Mouse (Mus musculus) testis, adult 2 months (tissue): ENCODE data around the gene Angel1. TPM values are rescaled to one million over a fixed set of nuclear protein-coding genes. Genes with fewer than 3 reads are reported as not detected.
A peak's percentile ranks its signal among the peaks of the same experiment; 100 is the strongest.

Experiments
- H3K27ac ChIP-seq: fragments of 200-500 bp; 2 replicates; pipeline ENCODE4 v1.5.1; 2012; ENCODE audit warnings: low read depth, low read length; ENCODE audit not compliant: control insufficient read depth, insufficient read depth
- H3K27me3 ChIP-seq: fragments of 200-500 bp; 2 replicates; pipeline ENCODE4 v1.6.1; 2012; ENCODE audit warnings: mild to moderate bottlenecking, low read length, moderate library complexity; ENCODE audit not compliant: control insufficient read depth, insufficient read depth
- H3K36me3 ChIP-seq: fragments of 200-500 bp; 2 replicates; pipeline ENCODE4 v1.6.1; 2012; ENCODE audit warnings: mild to moderate bottlenecking, low read length; ENCODE audit not compliant: control insufficient read depth, insufficient read depth
- H3K4me1 ChIP-seq: fragments of 200-500 bp; 2 replicates; pipeline ENCODE4 v1.6.1; 2012; ENCODE audit warnings: low read length; ENCODE audit not compliant: control insufficient read depth, insufficient read depth
- H3K4me3 ChIP-seq: fragments of 200-500 bp; 2 replicates; pipeline ENCODE4 v1.5.1; 2012; ENCODE audit warnings: low read depth, mild to moderate bottlenecking, low read length, moderate library complexity, mixed read lengths; ENCODE audit not compliant: control insufficient read depth
- CTCF ChIP-seq: fragments of 200-500 bp; IDR thresholded peaks from 2 replicates; pipeline ENCODE4 v1.5.1; 2012; ENCODE audit warnings: low read depth, mild to moderate bottlenecking, inconsistent platforms, low read length, moderate library complexity; ENCODE audit not compliant: control insufficient read depth, insufficient read depth, insufficient replicate concordance
- POLR2A ChIP-seq: fragments of 200-500 bp; IDR thresholded peaks from 2 replicates; pipeline ENCODE4 v1.6.1; 2012; ENCODE audit warnings: low read depth, mild to moderate bottlenecking, inconsistent platforms, low read length, moderate library complexity; ENCODE audit not compliant: control insufficient read depth
- polyA plus RNA-seq: library from polyadenylated mRNA; depleted of rRNA; stranded (reverse); fragments of >200 nt; gene quantifications from 2 replicates; pipeline ENCODE4 v1.2.3, GENCODE M21; 2012; rRNA removed

The Angel1 gene
- polyA plus RNA-seq, result 188 and 191 TPM in 2 replicates

- peak within 1 kb of the TSS; percentile 87 for H3K4me3 ChIP-seq
- TF ChIP-seq CTCF (no peak), POLR2A (peak; percentile 90)
- peak within 1 kb of the TSS; percentile 80 for H3K27ac ChIP-seq
- no peaks in the 10 kb centered on the region; the same call in 1 of the 2 replicates for H3K36me3 ChIP-seq
- no peaks in the 10 kb centered on the region for H3K27me3 ChIP-seq
- no peaks in the 10 kb centered on the region for H3K4me1 ChIP-seq
Measured at GRCm38 (mm10) chr12:86726120-86726640, at the start of gene Angel1. Gene Angel1 (minus strand): TSS chr12:86726460.

GRCm38 (mm10) chr12:86775561-86776280 lies 49.5 kb upstream of the Angel1 start:
- Histone ChIP-seq H3K27me3 (no peaks in the 10 kb centered on the region), H3K4me3 (no peak overlapping the region), H3K36me3 (no peaks in the 10 kb centered on the region), H3K4me1 (peaks cover 4% of the 10 kb centered on the region), H3K27ac (peak overlapping the region; percentile 51; the same call in 1 of the 2 replicates)
- TF ChIP-seq CTCF (no peak), POLR2A (no peak)

GRCm38 (mm10) chr12:86772551-86772950 lies 46.3 kb upstream of the Angel1 start:
- Histone ChIP-seq H3K36me3 (no peaks in the 10 kb centered on the region), H3K4me1 (peaks cover 9% of the 10 kb centered on the region), H3K27me3 (no peaks in the 10 kb centered on the region), H3K27ac (no peak overlapping the region), H3K4me3 (peak overlapping the region; percentile 62)
- TF ChIP-seq POLR2A, result no peak
- TF ChIP-seq CTCF, result no peak

GRCm38 (mm10) chr12:86771823-86772427 lies 45.7 kb upstream of the Angel1 start:
- H3K4me3 ChIP-seq, result peak overlapping the region; percentile 65
- peaks cover 9% of the 10 kb centered on the region for H3K4me1 ChIP-seq
- no peaks in the 10 kb centered on the region for H3K36me3 ChIP-seq
- TF ChIP-seq CTCF (peak; percentile 77; the same call in 1 of the 2 replicates), POLR2A (no peak)
- H3K27me3 ChIP-seq, result no peaks in the 10 kb centered on the region
- 0 out of 2 replicates have a peak overlapping the region, but pooled peaks have one; percentile 12 for H3K27ac ChIP-seq

GRCm38 (mm10) chr12:86770927-86771326 lies 44.7 kb upstream of the Angel1 start:
- H3K4me3 ChIP-seq, result peak overlapping the region; percentile 14
- peaks cover 5% of the 10 kb centered on the region for H3K4me1 ChIP-seq
- no peak for TF ChIP-seq POLR2A
- TF ChIP-seq CTCF, result no peak
- H3K27me3 ChIP-seq, result no peaks in the 10 kb centered on the region
- H3K27ac ChIP-seq, result peak overlapping the region; percentile 4; the same call in 1 of the 2 replicates
- no peaks in the 10 kb centered on the region for H3K36me3 ChIP-seq

GRCm38 (mm10) chr12:86770261-86770670 lies 44.0 kb upstream of the Angel1 start:
- H3K36me3 ChIP-seq, result no peaks in the 10 kb centered on the region
- H3K4me3 ChIP-seq, result no peak overlapping the region; the same call in 1 of the 2 replicates
- H3K27me3 ChIP-seq, result no peaks in the 10 kb centered on the region
- H3K27ac ChIP-seq, result no peak overlapping the region
- TF ChIP-seq POLR2A (no peak), CTCF (no peak)
- peaks cover 5% of the 10 kb centered on the region for H3K4me1 ChIP-seq

GRCm38 (mm10) chr12:86769819-86770218 lies 43.6 kb upstream of the Angel1 start:
- Histone ChIP-seq H3K27ac (no peak overlapping the region), H3K4me3 (no peak overlapping the region), H3K27me3 (no peaks in the 10 kb centered on the region), H3K36me3 (no peaks in the 10 kb centered on the region), H3K4me1 (peaks cover 5% of the 10 kb centered on the region)
- TF ChIP-seq POLR2A (no peak), CTCF (no peak)
